Mouse (Mus musculus) hindbrain, embryonic 12.5 days (tissue): ENCODE measurements at regions not wholly inside any gene's neighbourhood (a gene's known extent, or its start where the extent isn't known, plus 50 kb on each side); places are given as distances from the start of the nearest gene placed in this dataset.

ENCODE experiments used
- ATAC-seq: fragments of 200-750 bp; cut with Nextera tagmentation; 2 replicates; pipeline ENCODE4 v1.8.0; 2017; ENCODE audit warnings: moderate TSS enrichment; ENCODE audit not compliant: low FRiP score
- H3K27ac ChIP-seq: fragments of 300-500 bp; sonication (generic); 2 replicates; pipeline ENCODE4 v1.5.1; 2016; ENCODE audit warnings: mild to moderate bottlenecking
- H3K27me3 ChIP-seq: fragments of 300-500 bp; sonication (generic); 2 replicates; pipeline ENCODE4 v1.6.1; 2016; ENCODE audit warnings: mild to moderate bottlenecking
- H3K36me3 ChIP-seq: fragments of 300-500 bp; sonication (generic); 2 replicates; pipeline ENCODE4 v1.6.1; 2016; ENCODE audit warnings: mild to moderate bottlenecking
- H3K4me1 ChIP-seq: fragments of 300-500 bp; sonication (generic); 2 replicates; pipeline ENCODE4 v1.6.1; 2016
- H3K4me2 ChIP-seq: fragments of 300-500 bp; sonication (generic); replicated peaks from 2 replicates; pipeline ENCODE4 v1.6.1; 2016; ENCODE audit warnings: mild to moderate bottlenecking
- H3K4me3 ChIP-seq: fragments of 300-500 bp; sonication (generic); 2 replicates; pipeline ENCODE4 v1.5.1; 2016; ENCODE audit warnings: mild to moderate bottlenecking
- H3K9ac ChIP-seq: fragments of 300-500 bp; sonication (generic); 2 replicates; pipeline ENCODE4 v1.6.1; 2016; ENCODE audit warnings: mild to moderate bottlenecking, moderate library complexity
- H3K9me3 ChIP-seq: fragments of 300-500 bp; sonication (generic); replicated peaks from 2 replicates; pipeline ENCODE4 v1.6.1; 2016; ENCODE audit warnings: mild to moderate bottlenecking
- WGBS: fragments of 180-500 bp; shearing (Covaris S2); methylation state at CpG from one replicate; pipeline ENCODE4 v1.1.7; 2016; 5-methylcytosine and 5-hydroxymethylcytosine counted together

GRCm38 (mm10) chr10:126610506-126610905 lies 290.6 kb downstream of the Atp23 start:
- H3K36me3 ChIP-seq = no peaks in the 10 kb centered on the region
- H3K4me3 ChIP-seq = no peak overlapping the region
- H3K9ac ChIP-seq = no peak overlapping the region
- 80% methylated on average over 8 of the region's 8 CpGs for WGBS
- H3K4me2 ChIP-seq = no peak overlapping the region
- no peaks in the 10 kb centered on the region for H3K27me3 ChIP-seq
- no peak overlapping the region for H3K27ac ChIP-seq
- no peaks in the 10 kb centered on the region for H3K4me1 ChIP-seq
- ATAC-seq = no peak
- H3K9me3 ChIP-seq = 0 out of 2 replicates have a peak, but pooled peaks cover 3% of the 10 kb centered on the region

- ATAC-seq = no peak
- Histone ChIP-seq H3K27me3 (no peaks in the 10 kb centered on the region), H3K9ac (no peak overlapping the region), H3K9me3 (0 out of 2 replicates have a peak, but pooled peaks cover 3% of the 10 kb centered on the region), H3K4me1 (no peaks in the 10 kb centered on the region), H3K4me3 (no peak overlapping the region), H3K27ac (no peak overlapping the region), H3K4me2 (no peak overlapping the region), H3K36me3 (no peaks in the 10 kb centered on the region)
- 84% methylated on average over 2 of the region's 2 CpGs for WGBS
Observed at GRCm38 (mm10) chr10:126599686-126600085, 301.5 kb downstream of the Atp23 start.

- 51% methylated on average over 8 of the region's 8 CpGs for whole genome bisulfite sequencing
- no peaks in the 10 kb centered on the region for H3K27me3 ChIP-seq
- no peaks in the 10 kb centered on the region for H3K9me3 ChIP-seq
- H3K36me3 ChIP-seq = no peaks in the 10 kb centered on the region
- no peak overlapping the region for H3K4me2 ChIP-seq
- ATAC-seq = peak; percentile 73; the same call in 1 of the 2 replicates
- H3K27ac ChIP-seq = peak overlapping the region; percentile 26
- no peak overlapping the region for H3K4me3 ChIP-seq
- peaks cover 6% of the 10 kb centered on the region; the same call in 1 of the 2 replicates for H3K4me1 ChIP-seq
- H3K9ac ChIP-seq = no peak overlapping the region
Observed at GRCm38 (mm10) chr10:126568155-126568554, 333.0 kb downstream of the Atp23 start.

- Histone ChIP-seq H3K4me1 (peaks cover 6% of the 10 kb centered on the region; the same call in 1 of the 2 replicates), H3K36me3 (no peaks in the 10 kb centered on the region), H3K27ac (no peak overlapping the region), H3K9me3 (no peaks in the 10 kb centered on the region), H3K9ac (no peak overlapping the region), H3K4me3 (no peak overlapping the region), H3K27me3 (no peaks in the 10 kb centered on the region), H3K4me2 (no peak overlapping the region)
- no peak for ATAC-seq
- 80% methylated on average over 14 of the region's 14 CpGs for WGBS
Observed at GRCm38 (mm10) chr10:126565326-126565725, 335.8 kb downstream of the Atp23 start.

- 91% methylated on average over 7 of the region's 7 CpGs for WGBS
- no peak overlapping the region for H3K4me2 ChIP-seq
- ATAC-seq = no peak
- no peak overlapping the region for H3K4me3 ChIP-seq
- H3K36me3 ChIP-seq = no peaks in the 10 kb centered on the region
- no peaks in the 10 kb centered on the region for H3K27me3 ChIP-seq
- H3K9me3 ChIP-seq = no peaks in the 10 kb centered on the region
- no peaks in the 10 kb centered on the region for H3K4me1 ChIP-seq
- H3K27ac ChIP-seq = no peak overlapping the region
- H3K9ac ChIP-seq = no peak overlapping the region
Observed at GRCm38 (mm10) chr10:126555080-126555479, 346.1 kb downstream of the Atp23 start.

- no peak overlapping the region for H3K4me3 ChIP-seq
- WGBS = 45% methylated on average over 3 of the region's 3 CpGs
- no peak overlapping the region for H3K4me2 ChIP-seq
- no peaks in the 10 kb centered on the region for H3K36me3 ChIP-seq
- no peak overlapping the region for H3K9ac ChIP-seq
- no peaks in the 10 kb centered on the region for H3K9me3 ChIP-seq
- no peak overlapping the region for H3K27ac ChIP-seq
- H3K27me3 ChIP-seq = no peaks in the 10 kb centered on the region
- peaks cover 5% of the 10 kb centered on the region; the same call in 1 of the 2 replicates for H3K4me1 ChIP-seq
- ATAC-seq = no peak
Observed at GRCm38 (mm10) chr10:126531950-126532349, 369.2 kb downstream of the Atp23 start.

GRCm38 (mm10) chr10:126531368-126531767 lies 369.8 kb downstream of the Atp23 start:
- Histone ChIP-seq H3K36me3 (no peaks in the 10 kb centered on the region), H3K27ac (no peak overlapping the region), H3K4me3 (no peak overlapping the region), H3K27me3 (no peaks in the 10 kb centered on the region), H3K4me1 (no peaks in the 10 kb centered on the region), H3K9ac (no peak overlapping the region), H3K9me3 (no peaks in the 10 kb centered on the region), H3K4me2 (no peak overlapping the region)
- 83% methylated on average over 1 of the region's 1 CpGs for WGBS
- no peak for ATAC-seq

GRCm38 (mm10) chr10:126528801-126529200 lies 372.4 kb downstream of the Atp23 start:
- H3K4me1 ChIP-seq = peaks cover 2% of the 10 kb centered on the region; the same call in 1 of the 2 replicates
- ATAC-seq = no peak
- WGBS = 91% methylated on average over 2 of the region's 2 CpGs

GRCm38 (mm10) chr10:126526186-126526585 lies 375.0 kb downstream of the Atp23 start:
- H3K4me1 ChIP-seq = peaks cover 15% of the 10 kb centered on the region; the same call in 1 of the 2 replicates
- no peak overlapping the region for H3K9ac ChIP-seq
- WGBS = 33% methylated on average over 5 of the region's 5 CpGs
- H3K27ac ChIP-seq = no peak overlapping the region
- no peaks in the 10 kb centered on the region for H3K36me3 ChIP-seq
- no peak overlapping the region for H3K4me3 ChIP-seq
- H3K4me2 ChIP-seq = no peak overlapping the region
- no peak for ATAC-seq
- H3K27me3 ChIP-seq = no peaks in the 10 kb centered on the region
- no peaks in the 10 kb centered on the region for H3K9me3 ChIP-seq

More at GRCm38 (mm10) chr10:126528801-126529200, 372.4 kb downstream of the Atp23 start:
- Histone ChIP-seq H3K9ac (no peak overlapping the region), H3K27ac (no peak overlapping the region), H3K27me3 (no peaks in the 10 kb centered on the region), H3K9me3 (no peaks in the 10 kb centered on the region), H3K4me2 (no peak overlapping the region), H3K36me3 (no peaks in the 10 kb centered on the region), H3K4me3 (no peak overlapping the region)

- no peak for ATAC-seq
Observed at GRCm38 (mm10) chr10:126521836-126522815, 379.0 kb downstream of the Atp23 start.

GRCm38 (mm10) chr10:126520973-126521372 lies 380.2 kb downstream of the Atp23 start:
- ATAC-seq = no peak; the same call in 1 of the 2 replicates
- WGBS = 50% methylated on average over 9 of the region's 9 CpGs
- H3K4me3 ChIP-seq = no peak overlapping the region
- H3K9ac ChIP-seq = no peak overlapping the region
- H3K4me1 ChIP-seq = peaks cover 17% of the 10 kb centered on the region; the same call in 1 of the 2 replicates
- H3K27me3 ChIP-seq = no peaks in the 10 kb centered on the region
- H3K27ac ChIP-seq = no peak overlapping the region
- H3K4me2 ChIP-seq = no peak overlapping the region
- no peaks in the 10 kb centered on the region for H3K36me3 ChIP-seq
- no peaks in the 10 kb centered on the region for H3K9me3 ChIP-seq

More at GRCm38 (mm10) chr10:126521836-126522815, 379.0 kb downstream of the Atp23 start:
- Histone ChIP-seq H3K9ac (no peak overlapping the region), H3K27me3 (no peaks in the 10 kb centered on the region), H3K9me3 (no peaks in the 10 kb centered on the region), H3K4me2 (no peak overlapping the region), H3K4me3 (no peak overlapping the region), H3K27ac (peak overlapping the region; percentile 9; the same call in 1 of the 2 replicates), H3K4me1 (peaks cover 19% of the 10 kb centered on the region; the same call in 1 of the 2 replicates), H3K36me3 (no peaks in the 10 kb centered on the region)
- WGBS = 46% methylated on average over 7 of the region's 7 CpGs

GRCm38 (mm10) chr10:126513185-126513584 lies 388.0 kb downstream of the Atp23 start:
- no peaks in the 10 kb centered on the region for H3K4me1 ChIP-seq

More at GRCm38 (mm10) chr10:126513185-126513584, 388.0 kb downstream of the Atp23 start:
- 86% methylated on average over 7 of the region's 7 CpGs for WGBS
- Histone ChIP-seq H3K4me3 (no peak overlapping the region), H3K27ac (no peak overlapping the region), H3K9me3 (no peaks in the 10 kb centered on the region), H3K4me2 (no peak overlapping the region), H3K36me3 (no peaks in the 10 kb centered on the region), H3K9ac (no peak overlapping the region), H3K27me3 (no peaks in the 10 kb centered on the region)
- no peak for ATAC-seq
